Mouse (Mus musculus): ENCODE measurements around the gene Banp.
A peak's percentile ranks its signal among the peaks of the same experiment; 100 is the strongest.

Gene Banp

DNA sequence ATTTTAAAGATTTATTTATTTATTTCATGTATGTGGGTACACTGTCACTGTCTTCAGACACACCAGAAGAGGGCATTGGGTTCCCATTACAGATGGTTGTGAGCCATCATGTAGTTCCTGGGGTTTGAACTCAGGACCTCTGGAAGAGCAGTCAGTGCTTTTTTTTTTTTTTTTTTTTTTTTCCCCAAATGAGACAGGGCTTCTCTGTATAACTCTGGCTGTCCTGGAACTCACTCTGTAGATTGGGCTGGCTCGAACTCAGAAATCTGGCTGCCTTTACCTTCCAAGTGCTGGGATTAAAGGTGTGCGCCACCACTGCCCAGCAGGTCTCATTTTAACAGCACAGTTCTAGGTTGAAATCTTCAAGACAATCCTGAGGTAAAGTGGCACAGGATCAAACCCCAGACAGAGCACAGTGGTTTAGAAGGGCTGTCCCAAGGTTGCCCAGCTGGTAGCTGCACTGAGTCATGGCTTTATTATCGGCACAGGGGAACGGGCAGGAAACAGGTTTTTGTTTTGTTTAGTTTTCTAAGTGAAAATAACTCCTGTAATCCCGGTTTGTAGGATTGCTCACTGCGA lies at the start of gene Banp:
Banp (plus strand) TSS at position 529 of the 579 bp plus-strand sequence.
- DNase-seq (ENCODE audit: low spot score), result no peak

GRCm38 (mm10) chr8:121901498-121902236 lies 47.9 kb upstream of the Banp start:
- peak; percentile 79 for DNase-seq (ENCODE audit: low spot score)

GRCm38 (mm10) chr8:121903977-121904376 lies 45.6 kb upstream of the Banp start:
- peak; percentile 65 for DNase-seq (ENCODE audit: low spot score)

GRCm38 (mm10) chr8:121904999-121905398 lies 44.6 kb upstream of the Banp start:
- no peak for DNase-seq (ENCODE audit: low spot score)

GRCm38 (mm10) chr8:121905420-121905819 lies 44.1 kb upstream of the Banp start:
- no peak for DNase-seq (ENCODE audit: low spot score)

DNA sequence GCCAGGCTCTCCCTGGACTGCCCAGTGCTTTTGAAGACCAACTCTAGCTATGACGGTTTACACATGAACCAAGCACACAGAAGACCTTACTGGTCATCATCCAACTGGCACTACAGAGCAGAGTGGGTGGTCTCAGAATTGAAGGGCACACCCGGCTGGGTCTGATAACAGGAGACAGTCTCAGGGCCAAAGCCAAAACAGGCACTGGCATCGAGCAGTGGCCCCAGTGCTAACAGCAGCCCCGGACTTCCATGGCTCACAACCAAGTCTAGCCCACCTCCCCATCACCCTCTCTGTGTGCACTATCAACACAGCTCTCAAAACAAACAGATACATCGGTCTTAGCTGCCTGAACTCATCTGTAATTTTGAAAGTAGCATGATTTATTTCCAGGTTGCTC lies 43.7 kb upstream of the Banp start:
- DNase-seq (ENCODE audit: low spot score), result no peak

DNA sequence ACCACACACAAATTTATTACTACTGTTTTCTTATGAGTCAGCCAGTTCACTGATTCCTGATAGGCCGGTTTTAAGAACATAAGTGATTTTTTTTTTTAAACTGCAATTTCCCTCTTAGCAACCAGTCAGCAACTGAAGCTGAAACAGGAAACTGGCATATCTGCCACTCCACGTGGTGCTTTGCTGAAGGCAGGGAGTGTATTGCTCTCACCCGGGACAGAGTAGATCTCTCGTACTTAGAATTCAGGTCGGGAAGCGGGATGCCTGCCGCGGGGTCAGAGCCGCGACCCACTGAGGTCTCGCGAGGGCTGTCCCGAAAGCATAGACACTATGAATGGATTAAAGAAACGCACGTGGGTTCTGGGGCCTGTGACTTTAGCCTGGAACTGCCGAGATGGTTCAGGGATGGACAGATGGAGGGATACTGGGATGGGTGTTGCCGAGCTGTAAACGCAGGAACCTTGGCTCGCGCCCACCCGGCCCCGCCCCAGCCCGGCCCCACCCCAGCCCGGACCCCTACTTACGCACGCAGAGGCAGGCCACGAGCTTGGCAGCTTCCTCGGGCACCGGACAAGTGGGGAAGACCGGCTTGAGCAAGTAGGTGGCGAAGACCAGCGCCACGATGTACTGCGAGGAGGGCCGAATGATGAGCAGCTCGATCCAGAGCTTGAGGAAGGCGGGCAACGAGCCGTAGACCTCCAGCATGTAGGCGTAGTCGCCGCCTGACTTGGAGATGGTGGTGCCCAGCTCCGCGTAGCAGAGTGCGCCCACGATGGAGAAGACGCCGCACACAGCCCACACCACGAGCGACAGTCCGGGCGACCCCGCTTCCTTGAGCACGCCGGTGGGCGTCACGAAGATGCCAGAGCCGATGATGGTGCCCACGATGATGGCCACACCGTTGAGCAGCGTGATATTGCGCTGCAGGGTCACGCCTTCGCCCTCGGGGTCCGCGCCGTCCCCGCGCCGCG lies 42.7 kb upstream of the Banp start:
- DNase-seq (ENCODE audit: low spot score), result peak; percentile 60

DNA sequence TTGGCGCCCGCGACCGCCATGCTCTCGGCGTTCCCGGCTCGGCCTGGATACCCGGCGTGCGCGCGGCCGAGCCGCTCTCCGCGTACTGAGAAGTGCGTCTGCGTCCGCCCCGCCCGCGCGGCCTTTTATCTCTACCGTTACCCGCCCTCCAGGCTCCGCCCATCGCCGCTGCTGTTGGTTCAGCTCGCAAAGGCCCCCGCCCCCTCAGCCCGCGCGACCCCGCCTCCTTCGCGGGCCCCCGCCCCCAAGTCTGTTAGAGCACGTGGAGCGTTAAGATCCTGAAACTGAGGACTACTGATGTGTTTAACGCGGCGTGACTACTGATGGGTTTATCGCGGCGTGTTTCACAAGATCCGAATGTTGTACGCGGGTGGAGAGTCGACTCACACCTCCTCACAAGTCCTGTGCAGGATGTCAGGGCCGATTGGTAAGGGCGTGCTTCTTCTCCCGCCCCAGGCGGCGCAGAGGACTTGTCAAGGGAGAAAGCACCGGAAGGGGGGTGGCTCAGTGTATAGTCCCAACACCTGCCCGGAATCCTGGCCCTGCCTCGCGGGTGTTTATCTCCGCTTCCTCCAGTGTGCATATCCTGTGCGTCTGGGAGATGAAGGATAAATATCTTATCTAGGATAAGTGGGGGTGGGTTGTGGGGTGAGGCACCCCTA lies 41.8 kb upstream of the Banp start, which contains the start of gene Slc7a5:
Slc7a5 (minus strand) TSS at position 108 of the 662 bp plus-strand sequence.
- DNase-seq (ENCODE audit: low spot score), result peak; percentile 97

DNA sequence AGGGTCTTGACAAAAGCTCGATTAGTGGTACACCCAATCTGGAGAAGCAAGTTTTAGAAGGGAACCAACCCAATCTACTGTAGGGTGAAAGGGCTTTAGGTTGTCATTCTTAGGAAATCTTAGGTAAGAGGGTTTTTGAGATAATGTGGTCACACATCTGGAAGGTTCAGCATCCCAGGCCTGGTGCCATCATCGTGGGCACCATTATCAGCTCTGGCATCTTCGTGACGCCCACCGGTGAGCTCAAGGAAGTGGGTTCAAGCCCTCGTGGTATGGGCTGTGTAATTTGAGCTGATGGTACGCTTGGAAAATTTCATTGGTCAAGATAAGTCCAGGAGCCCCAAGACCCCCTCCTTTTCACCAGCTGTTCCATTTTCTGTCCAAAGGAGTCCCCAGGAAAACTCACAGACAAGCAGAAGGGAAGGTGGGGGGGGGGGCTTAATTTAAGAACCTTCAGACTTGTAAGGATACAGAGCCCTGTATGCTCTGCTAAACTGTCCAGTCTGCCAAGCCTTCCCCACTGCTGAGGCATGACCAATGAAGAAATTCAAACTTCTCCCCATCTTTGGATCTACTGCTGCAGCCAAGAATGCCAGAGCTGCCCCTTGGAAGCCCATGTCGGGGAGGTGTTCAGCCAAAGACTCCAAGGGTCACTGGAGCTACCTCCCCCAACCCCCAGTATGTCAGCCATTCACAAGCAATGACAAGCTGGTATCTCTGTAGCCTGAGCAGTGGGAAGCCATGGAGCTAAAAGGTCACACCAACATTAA lies 41.0 kb upstream of the Banp start:
- DNase-seq (ENCODE audit: low spot score), result peak; percentile 51

DNA sequence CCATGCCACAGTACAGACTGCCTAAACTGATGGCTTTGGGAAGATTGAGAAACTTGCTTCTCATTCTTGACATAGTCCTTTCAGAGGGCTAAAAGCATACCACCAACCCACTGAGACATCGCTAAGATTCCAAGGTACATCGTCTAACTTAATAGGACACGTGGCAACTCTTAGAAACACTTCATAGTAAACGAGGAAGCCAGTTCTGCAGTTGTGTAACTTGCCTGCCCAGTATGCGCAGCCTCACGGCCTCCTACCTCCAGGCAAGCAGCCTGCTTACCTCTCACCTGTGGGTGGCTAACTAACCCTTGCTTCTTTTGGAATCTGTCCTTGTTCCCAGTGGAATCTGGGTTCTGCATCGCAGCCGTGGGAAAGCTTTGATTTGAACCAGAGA lies 40.4 kb upstream of the Banp start:
- no peak for DNase-seq (ENCODE audit: low spot score)

GRCm38 (mm10) chr8:121909663-121910062 lies 39.9 kb upstream of the Banp start:
- peak; percentile 93 for DNase-seq (ENCODE audit: low spot score)

DNA sequence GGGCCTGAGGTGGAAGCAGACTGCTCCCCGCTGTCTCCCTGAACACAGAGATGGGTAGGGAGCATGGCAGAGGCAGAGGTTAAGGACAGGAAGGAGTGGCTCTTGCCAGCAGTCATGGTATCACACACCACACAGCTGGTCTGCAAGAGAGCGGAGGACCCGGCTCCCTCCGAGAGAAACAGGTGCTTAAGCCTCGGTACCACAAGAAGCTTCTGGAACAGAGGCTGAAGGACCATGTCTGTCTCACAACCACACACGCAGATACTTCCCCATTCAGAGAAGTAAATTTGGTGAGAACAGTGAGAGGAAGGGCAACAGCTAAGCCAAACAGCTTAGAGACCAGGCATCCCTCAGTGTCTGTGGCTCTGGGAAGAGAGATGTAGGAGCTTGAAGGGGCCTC lies 38.1 kb upstream of the Banp start:
- no peak for DNase-seq (ENCODE audit: low spot score)

DNA sequence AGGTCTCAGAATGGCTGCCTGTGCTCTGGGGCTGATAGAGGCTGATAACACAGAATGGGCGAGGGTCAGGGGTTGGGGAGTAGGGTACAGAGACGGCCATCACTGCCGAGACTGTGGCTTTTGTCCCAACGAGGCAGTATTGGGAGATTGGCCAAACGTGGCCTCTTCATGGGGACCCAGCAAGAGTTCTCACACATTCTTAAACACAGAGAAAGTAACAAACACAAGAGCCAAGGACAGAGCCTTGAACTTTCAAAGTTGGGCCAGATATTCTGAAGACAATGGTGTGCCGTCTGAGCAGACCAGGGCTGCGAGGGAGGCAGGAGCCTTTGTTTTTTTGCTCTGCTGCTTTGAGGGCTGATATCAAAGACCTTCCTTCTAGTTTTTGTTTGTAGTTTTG lies 37.6 kb upstream of the Banp start:
- DNase-seq (ENCODE audit: low spot score), result no peak

DNA sequence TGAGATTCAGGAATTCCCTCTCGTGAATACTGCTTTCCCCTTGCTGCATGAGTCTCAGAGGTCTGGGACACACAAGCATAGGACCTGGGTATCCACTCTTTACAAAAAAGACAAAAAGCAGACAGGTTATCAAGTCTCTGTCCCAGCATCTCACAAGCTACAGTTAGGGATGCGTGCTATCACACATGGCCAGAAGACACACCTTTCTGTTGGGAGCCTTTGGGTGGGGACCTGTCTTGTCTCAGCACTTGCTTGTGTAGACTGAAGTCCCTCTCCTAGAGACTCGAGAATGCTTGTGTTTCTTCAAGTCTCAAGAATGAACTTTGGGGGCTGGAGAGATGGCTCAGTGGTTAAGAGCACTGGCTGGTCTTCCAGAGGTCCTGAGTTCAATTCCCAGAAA lies 36.7 kb upstream of the Banp start:
- no peak for DNase-seq (ENCODE audit: low spot score)

DNA sequence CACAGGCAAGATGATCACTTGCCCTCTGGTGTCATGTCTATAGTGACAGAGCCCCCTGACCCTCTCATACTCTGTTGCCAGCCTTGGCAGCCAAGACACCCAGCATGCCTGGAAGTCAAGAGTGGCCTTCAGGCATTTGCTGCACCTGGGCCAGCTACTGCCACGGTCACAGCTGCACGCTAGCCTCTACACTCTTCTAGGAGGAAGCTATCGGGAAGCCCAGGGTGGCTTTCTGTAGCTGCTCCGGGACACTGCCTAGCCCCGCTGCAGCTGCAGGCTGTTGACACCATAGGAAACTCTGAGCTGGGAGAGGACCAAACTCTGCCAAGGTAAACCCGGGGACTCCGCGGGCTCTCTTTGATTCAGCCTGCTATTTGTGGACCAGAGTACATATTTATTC lies 36.2 kb upstream of the Banp start:
- no peak for DNase-seq (ENCODE audit: low spot score)

DNA sequence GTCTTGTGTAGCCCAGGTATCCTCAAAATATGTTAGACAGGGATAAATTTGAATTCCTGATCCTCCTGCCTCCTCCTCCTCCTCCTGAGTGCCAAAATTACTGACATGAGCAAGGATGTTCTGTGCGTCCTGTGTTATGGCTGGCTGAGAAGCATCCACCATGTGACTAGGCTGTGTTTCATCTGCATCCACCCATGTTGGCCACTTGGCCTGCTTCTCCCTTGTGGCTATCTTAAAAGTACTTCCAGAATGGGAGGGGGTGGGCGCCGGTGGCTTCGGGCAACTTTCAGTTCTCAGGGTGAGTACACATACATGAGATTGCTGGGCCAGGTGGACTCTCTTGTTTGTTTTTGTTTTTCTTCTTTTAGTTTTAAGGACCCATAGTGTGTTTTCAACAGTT lies 30.4 kb upstream of the Banp start:
- no peak for DNase-seq (ENCODE audit: low spot score)

DNA sequence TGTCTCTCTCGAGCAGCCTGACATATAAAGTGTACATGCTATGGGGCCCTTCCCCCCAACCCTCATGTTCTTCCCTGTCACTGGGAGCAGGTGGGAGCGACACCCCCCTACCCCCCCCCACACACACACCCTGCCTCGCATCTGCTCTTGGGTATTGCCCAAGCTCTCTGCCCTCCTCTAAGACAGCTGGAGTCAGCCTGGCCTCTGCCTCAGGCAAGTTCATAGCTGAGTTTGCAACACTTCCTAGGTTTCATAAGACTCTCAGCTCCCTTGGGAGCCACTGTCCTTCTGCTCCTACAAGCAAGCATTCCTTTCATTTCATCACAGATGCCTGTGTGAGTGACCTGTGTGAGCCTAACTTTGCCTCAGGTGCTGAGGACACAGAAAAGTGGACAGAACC lies 29.8 kb upstream of the Banp start:
- no peak for DNase-seq (ENCODE audit: low spot score)

DNA sequence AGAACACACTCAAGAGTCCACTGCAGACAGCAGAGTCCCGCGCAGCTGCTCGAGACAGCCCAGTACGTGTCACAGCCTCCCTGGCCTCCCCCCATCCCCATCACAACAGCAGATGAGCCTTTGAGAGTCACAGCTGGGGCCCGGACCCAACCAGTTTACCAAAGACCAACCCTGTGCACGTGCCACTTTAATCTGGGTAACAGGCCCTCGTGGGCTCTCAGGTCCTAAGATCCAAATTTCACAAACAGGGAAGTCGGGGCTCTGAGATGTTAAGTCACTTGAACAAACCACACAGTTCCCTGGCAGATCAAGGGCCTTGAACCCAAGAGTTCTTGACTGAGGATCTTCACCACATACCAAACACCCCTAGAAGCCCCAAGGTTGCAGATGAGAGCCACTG lies 28.0 kb upstream of the Banp start:
- no peak for DNase-seq (ENCODE audit: low spot score)

DNA sequence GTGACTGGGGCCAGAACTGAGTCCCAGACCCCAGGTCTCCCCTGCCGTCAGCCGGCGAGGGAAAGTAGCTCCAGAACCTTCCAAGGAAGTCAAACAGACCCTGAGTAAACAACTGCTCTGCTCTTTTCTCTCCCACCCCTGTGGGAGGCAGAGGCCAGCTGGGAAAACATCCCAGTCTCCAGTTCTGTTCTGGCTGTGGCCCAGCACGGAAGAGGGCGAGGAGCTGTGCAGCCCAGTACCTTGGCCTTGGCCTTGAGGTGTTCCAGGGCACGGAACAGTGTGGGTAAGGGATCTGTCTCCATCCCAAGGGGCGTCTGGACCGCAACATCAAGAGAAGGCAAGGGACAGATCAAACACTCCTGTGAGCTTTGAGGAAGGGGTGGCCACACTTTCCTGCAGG lies 27.4 kb upstream of the Banp start:
- DNase-seq (ENCODE audit: low spot score), result no peak

GRCm38 (mm10) chr8:121924681-121925080 lies 24.9 kb upstream of the Banp start:
- no peak for DNase-seq (ENCODE audit: low spot score)

DNA sequence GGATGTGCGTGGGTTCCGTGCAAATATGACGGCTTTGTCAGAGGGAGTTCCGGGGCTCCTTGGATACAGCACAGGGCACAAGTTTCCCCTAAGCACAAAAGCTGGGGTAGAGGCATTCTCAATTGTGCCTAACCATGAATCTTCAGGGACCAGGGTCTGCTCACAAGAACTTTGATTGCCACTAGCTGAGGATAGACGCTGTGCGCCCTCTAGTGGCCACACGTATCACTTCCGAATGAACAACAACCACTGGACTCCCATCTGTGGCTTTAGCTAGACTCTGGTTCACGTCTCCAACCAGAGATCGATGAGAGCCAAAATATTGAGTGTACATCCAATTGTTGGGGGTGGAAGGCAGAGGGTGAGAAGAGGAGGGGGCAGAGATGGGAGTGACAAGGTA lies 23.9 kb upstream of the Banp start:
- peak; percentile 94 for DNase-seq (ENCODE audit: low spot score)

Data from MN1 (cell line).